Mouse (Mus musculus) heart, embryonic 10.5 days (tissue): ENCODE results near the gene Nucks1. TPM values are rescaled to one million over a fixed set of nuclear protein-coding genes. Genes with fewer than 3 reads are reported as not detected.

Experiments used
- DNase-seq: peaks from one replicate; pipeline ENCODE4 v3.0.0-alpha.2; 2017; ENCODE audit warnings: low spot score
- H3K27ac ChIP-seq: fragments of 300-500 bp; sonication (generic); 2 replicates; pipeline ENCODE4 v1.5.1; 2016; ENCODE audit warnings: mild to moderate bottlenecking
- H3K27me3 ChIP-seq: fragments of 300-500 bp; sonication (generic); 2 replicates; pipeline ENCODE4 v1.6.1; 2016; ENCODE audit warnings: mild to moderate bottlenecking; ENCODE audit not compliant: poor library complexity, insufficient read depth, severe bottlenecking
- H3K36me3 ChIP-seq: fragments of 300-500 bp; sonication (generic); 2 replicates; pipeline ENCODE4 v1.6.1; 2016; ENCODE audit warnings: mild to moderate bottlenecking, moderate library complexity
- H3K4me1 ChIP-seq: fragments of 300-500 bp; sonication (generic); 2 replicates; pipeline ENCODE4 v1.6.1; 2016; ENCODE audit warnings: mild to moderate bottlenecking
- H3K4me3 ChIP-seq: fragments of 300-500 bp; sonication (generic); 2 replicates; pipeline ENCODE4 v1.5.1; 2016; ENCODE audit warnings: mild to moderate bottlenecking, moderate library complexity
- H3K9me3 ChIP-seq: fragments of 300-500 bp; sonication (generic); 2 replicates; pipeline ENCODE4 v1.6.1; 2016; ENCODE audit warnings: mild to moderate bottlenecking, moderate library complexity
- WGBS: fragments of 180-500 bp; shearing (Covaris S2); methylation state at CpG from one replicate; pipeline ENCODE4 v1.1.7; 2016; 5-methylcytosine and 5-hydroxymethylcytosine counted together
- polyA plus RNA-seq: library from polyadenylated mRNA; unstranded; fragments of >200 nt; fragmentation: Nextera tagmentation; extraction: Ambion mirVana; gene quantifications from 2 replicates; pipeline ENCODE4 v1.2.1, GENCODE M21; 2016

The Nucks1 gene
- polyA plus RNA-seq, 1 experiment from 2014 or later = 81.0 TPM

DNA sequence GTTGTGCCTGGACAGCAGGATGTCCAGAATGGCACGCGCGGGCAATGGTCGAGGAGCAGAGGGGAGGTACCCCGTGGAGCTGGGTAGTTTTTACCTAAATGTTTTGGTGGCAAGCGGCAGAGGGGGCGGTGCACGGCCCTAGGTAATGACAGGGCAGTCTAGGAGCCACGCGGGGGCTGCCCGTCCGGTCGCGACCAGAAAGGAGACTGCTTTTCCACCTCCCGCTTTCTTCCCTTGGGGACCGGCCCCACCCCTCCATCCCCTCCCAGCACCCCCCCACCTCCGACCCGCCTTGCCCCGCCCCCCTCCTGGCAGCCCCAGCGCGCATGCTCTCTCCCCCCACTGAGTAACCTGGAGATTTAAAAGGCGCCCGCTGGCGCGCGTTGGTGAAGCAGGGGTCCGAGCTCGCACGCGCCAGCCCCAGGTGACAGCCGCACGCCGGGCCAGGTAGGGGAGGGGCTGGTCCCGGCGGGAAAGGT, 52.3 kb downstream of the Nucks1 start, which contains the start of gene Slc45a3:
Slc45a3 (plus strand) TSS at position 362 of the 479 bp plus-strand sequence.
- peaks cover 86% of the 10 kb centered on the region for H3K27me3 ChIP-seq
- H3K27ac ChIP-seq = peak within 1 kb of the TSS; percentile 69
- DNase-seq = no peak
- H3K9me3 ChIP-seq = no peaks in the 10 kb centered on the region
- under 1% methylated on average over 34 of the region's 35 CpGs for WGBS
- peaks cover 21% of the 10 kb centered on the region for H3K4me1 ChIP-seq
- no peaks in the 10 kb centered on the region for H3K36me3 ChIP-seq
- peak within 1 kb of the TSS; percentile 88 for H3K4me3 ChIP-seq

DNA sequence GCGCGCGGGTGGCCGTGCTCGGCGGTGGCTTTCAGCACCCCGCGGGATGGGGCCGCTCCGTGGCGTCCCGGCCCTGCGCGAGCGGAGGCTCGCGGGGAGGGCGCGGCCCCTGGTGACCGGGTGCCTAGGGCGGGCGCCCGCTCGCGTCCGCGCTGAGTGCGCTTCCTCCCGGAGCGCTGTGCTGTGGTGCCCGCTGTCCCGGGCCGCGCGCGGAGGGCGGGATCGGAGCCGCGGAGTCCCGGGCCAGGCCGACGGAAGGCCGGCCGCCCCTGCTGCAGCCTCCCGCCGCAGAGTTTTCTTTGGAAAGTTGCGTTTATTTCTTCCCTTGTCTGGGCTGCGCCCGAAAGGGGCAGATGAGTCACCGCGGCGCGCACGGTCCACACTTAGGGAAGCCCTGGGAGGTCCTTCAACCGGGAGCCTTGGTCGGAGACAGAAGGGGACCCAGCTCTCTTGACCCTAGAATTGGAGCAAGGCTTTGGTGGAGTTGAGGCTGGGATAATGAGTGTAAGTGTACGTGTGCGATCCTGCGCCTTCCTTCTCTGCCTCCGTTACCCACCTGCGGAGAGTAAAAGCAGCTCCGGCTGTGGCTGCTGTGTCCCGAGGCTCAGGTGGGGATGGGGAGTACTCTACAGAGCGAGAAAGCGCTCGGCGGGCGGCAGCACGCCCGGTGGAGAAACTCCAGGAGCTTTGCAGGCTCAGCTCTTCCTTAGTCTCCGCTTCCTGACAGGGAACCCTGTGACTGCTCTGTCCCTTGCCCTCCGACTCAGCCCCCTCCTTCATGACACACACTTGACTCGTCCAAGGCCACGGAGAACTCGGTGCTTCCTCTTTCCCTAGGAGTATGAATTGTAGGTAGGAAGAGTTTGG, 53.0 kb downstream of the Nucks1 start:
- H3K27me3 ChIP-seq = peaks cover 89% of the 10 kb centered on the region

DNA sequence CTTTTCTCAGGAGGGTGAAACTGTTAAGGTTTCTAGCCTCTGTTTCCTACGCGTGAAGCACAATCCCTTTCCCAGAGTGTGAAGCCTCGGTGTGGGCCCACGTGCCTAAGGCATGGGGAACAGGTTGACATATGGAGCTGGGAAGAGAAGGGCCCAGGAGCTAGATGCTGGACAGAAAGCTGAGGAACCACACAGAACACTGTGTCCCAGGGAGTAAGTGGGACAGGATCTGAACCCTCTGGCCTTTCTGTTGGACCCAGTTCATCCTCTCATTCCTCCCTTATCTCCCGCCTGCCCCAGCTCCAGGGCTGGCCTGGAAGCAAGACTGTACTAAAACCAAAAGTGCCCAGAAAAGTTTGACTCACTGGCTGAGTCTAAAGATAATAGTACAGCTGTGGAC, 53.8 kb downstream of the Nucks1 start:
- WGBS = 11% methylated on average over 5 of the region's 5 CpGs
- DNase-seq = no peak
- no peaks in the 10 kb centered on the region for H3K36me3 ChIP-seq

More for the DNA sequence above, 53.0 kb downstream of the Nucks1 start:
- no peaks in the 10 kb centered on the region for H3K36me3 ChIP-seq
- H3K9me3 ChIP-seq = no peaks in the 10 kb centered on the region
- under 1% methylated on average over 75 of the region's 76 CpGs for WGBS
- no peak for DNase-seq
- H3K4me3 ChIP-seq = peak overlapping the region; percentile 88
- peaks cover 21% of the 10 kb centered on the region for H3K4me1 ChIP-seq
- H3K27ac ChIP-seq = peak overlapping the region; percentile 69

DNA sequence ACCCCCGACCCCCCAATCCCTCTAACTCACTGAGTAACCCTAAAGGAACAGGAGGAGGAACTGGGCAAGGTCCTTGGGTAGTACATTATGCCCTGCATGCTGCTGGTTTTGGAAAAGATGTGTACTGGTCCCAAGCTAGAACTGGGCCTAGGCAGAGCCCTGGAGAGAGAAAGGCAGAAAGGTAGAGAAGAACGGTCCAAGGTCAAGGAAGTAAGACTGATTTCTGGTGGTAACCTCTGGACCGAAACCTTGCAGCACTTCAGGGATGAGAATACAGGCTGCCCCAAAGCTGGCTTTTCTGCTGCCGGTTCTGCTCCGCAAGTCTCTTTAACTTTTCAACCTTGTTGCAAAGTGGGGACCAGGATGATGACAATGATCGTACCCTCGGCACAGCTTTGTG, 54.2 kb downstream of the Nucks1 start:
- Histone ChIP-seq H3K27me3 (peaks cover 100% of the 10 kb centered on the region), H3K27ac (no peak overlapping the region), H3K4me3 (no peak overlapping the region), H3K36me3 (no peaks in the 10 kb centered on the region), H3K4me1 (peaks cover 29% of the 10 kb centered on the region), H3K9me3 (no peaks in the 10 kb centered on the region)
- 68% methylated on average over 7 of the region's 7 CpGs for WGBS
- no peak for DNase-seq

More for the DNA sequence above, 53.8 kb downstream of the Nucks1 start:
- peaks cover 97% of the 10 kb centered on the region for H3K27me3 ChIP-seq
- no peaks in the 10 kb centered on the region for H3K9me3 ChIP-seq
- H3K4me1 ChIP-seq = peaks cover 28% of the 10 kb centered on the region
- peak overlapping the region; percentile 88 for H3K4me3 ChIP-seq
- H3K27ac ChIP-seq = no peak overlapping the region

DNA sequence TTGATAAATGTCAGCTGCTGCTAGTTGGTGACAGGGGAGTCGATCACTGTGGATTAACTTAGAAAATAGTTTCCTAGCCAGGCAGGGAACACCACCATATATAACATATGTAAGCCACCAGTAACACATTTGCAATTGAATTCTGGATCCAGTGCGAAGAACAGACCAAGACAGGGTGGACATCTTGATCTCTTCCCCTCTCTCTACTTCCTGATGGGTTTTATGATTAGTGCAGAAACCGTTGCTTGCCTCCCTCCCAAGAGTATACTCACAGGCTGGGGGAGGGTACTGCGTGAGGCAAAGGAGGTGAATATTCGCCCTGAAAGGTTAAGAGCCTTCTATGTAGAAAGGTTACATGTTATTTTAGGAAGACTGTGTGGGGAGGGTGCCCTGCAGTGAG, 55.5 kb downstream of the Nucks1 start:
- no peaks in the 10 kb centered on the region for H3K9me3 ChIP-seq
- 45% methylated on average over 5 of the region's 5 CpGs for WGBS
- peaks cover 34% of the 10 kb centered on the region for H3K4me1 ChIP-seq
- H3K36me3 ChIP-seq = no peaks in the 10 kb centered on the region
- peaks cover 100% of the 10 kb centered on the region for H3K27me3 ChIP-seq
- H3K4me3 ChIP-seq = no peak overlapping the region
- H3K27ac ChIP-seq = no peak overlapping the region
- no peak for DNase-seq

DNA sequence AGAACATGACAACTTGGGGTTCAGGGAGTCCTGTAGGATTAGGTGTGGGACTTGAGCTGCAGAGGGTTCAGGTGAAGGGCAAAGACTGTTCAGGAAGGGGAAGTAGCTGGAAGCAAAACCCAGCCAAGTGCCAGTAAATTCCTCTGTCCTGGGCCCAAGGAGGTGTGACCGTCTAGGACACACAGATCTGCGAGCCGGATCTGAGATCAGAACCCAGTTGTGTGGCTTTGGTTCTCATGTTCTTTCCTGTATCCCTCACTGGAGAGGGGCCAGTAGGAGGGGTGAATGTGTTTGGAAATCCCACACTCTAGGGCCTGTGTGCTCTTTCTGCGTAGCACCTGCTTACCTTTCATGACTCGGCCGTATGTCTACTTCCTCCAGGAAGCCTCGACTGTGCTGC, 57.0 kb downstream of the Nucks1 start:
- Histone ChIP-seq H3K4me1 (peaks cover 49% of the 10 kb centered on the region), H3K27me3 (peaks cover 100% of the 10 kb centered on the region), H3K9me3 (no peaks in the 10 kb centered on the region), H3K27ac (no peak overlapping the region), H3K4me3 (no peak overlapping the region), H3K36me3 (no peaks in the 10 kb centered on the region)
- WGBS = 69% methylated on average over 7 of the region's 7 CpGs
- no peak for DNase-seq

DNA sequence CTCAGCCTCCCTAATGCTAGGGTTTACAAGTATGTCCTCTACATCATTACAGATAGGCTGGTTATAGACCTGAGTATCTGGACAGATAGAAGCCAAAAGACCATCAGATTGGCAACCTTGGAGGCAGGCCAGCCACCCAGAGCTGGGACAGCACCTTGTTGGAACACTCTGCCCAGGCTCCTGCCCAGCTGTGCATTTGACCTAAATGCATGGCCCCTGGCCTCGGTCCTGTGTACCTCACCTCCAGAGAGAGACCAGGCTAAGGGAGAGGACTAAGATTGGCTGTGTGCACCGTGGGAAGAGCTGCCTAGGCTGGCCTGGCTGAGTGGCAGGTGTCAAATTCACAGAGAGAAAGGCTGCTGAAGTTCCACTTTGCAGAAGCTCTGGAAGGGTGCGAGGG, 58.2 kb downstream of the Nucks1 start:
- no peaks in the 10 kb centered on the region for H3K36me3 ChIP-seq
- no peaks in the 10 kb centered on the region for H3K9me3 ChIP-seq
- H3K27me3 ChIP-seq = peaks cover 97% of the 10 kb centered on the region
- peaks cover 49% of the 10 kb centered on the region for H3K4me1 ChIP-seq
- H3K4me3 ChIP-seq = no peak overlapping the region
- 38% methylated on average over 3 of the region's 3 CpGs for WGBS
- H3K27ac ChIP-seq = no peak overlapping the region
- DNase-seq = no peak

DNA sequence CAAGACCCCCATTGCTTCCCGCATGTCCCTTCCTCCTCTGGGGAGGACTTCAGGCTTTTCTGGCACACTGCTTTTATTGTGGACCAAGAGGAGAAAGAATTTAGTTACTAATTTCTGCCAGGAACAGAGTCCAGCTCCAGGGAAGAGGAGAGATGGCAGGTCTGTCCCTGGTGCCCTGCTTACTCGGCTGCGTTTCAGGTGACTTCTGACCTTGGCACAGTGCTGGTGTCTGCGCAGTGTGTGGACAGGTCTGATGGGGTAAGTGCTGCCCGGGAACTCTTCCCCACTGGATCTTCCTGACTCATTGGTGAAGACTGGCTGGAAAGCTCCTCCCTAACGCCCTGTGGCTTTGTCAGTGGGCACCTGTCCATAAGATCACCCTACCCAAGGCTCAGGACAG, 58.6 kb downstream of the Nucks1 start:
- H3K27me3 ChIP-seq = peaks cover 96% of the 10 kb centered on the region
- no peaks in the 10 kb centered on the region for H3K36me3 ChIP-seq
- no peak overlapping the region for H3K27ac ChIP-seq
- no peak for DNase-seq
- H3K4me3 ChIP-seq = no peak overlapping the region
- peaks cover 45% of the 10 kb centered on the region for H3K4me1 ChIP-seq
- 56% methylated on average over 6 of the region's 6 CpGs for WGBS
- no peaks in the 10 kb centered on the region for H3K9me3 ChIP-seq

DNA sequence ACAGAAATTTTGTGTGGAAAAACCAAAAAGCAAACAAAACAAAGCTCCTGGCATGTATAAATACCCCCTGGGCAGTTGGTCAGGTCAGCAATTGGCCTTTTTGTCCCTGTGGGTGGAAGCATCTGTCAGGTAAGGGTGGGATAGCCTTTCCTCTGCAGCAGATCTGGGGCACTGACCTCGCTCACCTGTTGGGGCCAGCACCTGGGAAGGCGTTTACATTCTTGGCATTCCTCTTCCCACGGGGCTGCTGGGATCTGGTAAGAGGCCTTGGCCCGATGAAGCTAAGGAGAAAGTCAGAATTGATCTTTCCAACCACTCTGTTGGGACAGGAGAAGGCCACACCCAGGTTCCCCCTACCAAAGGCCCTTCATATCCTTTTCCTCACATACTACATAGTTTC, 59.5 kb downstream of the Nucks1 start:
- Histone ChIP-seq H3K36me3 (no peaks in the 10 kb centered on the region), H3K4me1 (peaks cover 40% of the 10 kb centered on the region), H3K4me3 (no peak overlapping the region), H3K27ac (no peak overlapping the region), H3K27me3 (peaks cover 96% of the 10 kb centered on the region), H3K9me3 (no peaks in the 10 kb centered on the region)
- 47% methylated on average over 4 of the region's 4 CpGs for WGBS
- DNase-seq = no peak

DNA sequence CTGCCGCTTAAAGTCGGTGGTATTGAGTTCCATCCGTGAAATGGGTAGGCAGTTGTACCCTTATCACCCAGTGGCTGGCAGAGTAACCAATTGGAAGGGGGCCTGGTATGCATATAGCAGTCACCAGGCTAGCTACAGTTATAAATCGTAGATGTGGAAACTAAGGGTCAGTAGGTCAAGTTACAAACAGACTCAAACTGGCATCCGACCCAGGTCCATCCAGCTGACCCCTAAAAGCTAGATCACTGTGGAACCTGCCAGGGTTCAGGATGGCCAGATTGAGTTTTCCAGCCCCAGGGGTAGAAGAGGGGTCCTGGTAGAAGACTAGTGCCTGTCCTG, 60.0 kb downstream of the Nucks1 start:
- Histone ChIP-seq H3K9me3 (no peaks in the 10 kb centered on the region), H3K27me3 (peaks cover 96% of the 10 kb centered on the region), H3K27ac (peak overlapping the region; percentile 75; the same call in 1 of the 2 replicates), H3K4me3 (peak overlapping the region; percentile 42), H3K36me3 (no peaks in the 10 kb centered on the region), H3K4me1 (peaks cover 40% of the 10 kb centered on the region)
- DNase-seq = no peak
- 40% methylated on average over 5 of the region's 5 CpGs for WGBS

DNA sequence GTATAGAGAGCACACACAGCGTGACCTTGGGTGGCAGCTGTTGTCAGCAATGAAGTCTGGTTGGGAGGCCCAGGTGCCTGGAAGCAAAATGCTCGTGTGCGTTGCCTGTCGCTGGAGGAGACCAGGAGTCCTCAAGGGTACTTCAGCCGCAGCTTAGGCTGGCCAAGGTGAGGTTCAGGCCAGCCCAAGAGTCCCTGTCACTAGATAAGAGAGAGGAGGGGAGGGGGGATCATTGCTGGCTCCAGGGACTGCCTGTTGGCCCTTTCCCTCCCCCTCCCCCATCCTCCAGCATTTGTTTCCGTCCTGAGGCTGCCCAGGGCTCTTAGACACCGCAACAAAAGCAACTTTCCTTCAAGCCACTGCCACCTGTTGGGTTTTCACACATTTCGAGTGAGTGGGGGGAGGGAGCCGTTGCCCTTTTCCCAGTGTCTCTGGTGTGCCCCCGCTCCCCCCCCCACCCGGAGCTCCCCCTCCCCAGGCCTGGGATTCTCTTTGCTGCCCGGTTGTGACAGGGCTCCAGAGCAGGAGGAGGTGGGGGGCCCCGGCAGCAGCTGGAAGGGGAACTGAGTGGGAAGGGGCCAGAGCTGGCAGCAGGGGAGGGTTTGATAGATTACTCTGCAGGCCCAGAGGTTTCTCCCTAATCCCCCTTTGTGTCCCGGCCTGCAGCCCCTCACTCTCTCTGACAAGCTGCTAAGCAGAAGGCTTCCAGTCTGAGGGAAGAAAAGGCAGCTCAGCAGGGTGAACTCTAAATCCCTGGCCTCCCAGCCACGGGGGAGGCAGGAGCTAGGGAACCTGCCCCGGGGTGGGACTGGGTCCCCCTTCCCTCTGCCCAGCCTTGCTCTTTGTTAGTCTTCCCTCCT, 60.6 kb downstream of the Nucks1 start:
- 2% methylated on average over 16 of the region's 16 CpGs for WGBS
- H3K36me3 ChIP-seq = no peaks in the 10 kb centered on the region
- DNase-seq = no peak
- peaks cover 96% of the 10 kb centered on the region for H3K27me3 ChIP-seq
- H3K9me3 ChIP-seq = no peaks in the 10 kb centered on the region
- peak overlapping the region; percentile 42 for H3K4me3 ChIP-seq
- peaks cover 43% of the 10 kb centered on the region for H3K4me1 ChIP-seq
- peak overlapping the region; percentile 75 for H3K27ac ChIP-seq

DNA sequence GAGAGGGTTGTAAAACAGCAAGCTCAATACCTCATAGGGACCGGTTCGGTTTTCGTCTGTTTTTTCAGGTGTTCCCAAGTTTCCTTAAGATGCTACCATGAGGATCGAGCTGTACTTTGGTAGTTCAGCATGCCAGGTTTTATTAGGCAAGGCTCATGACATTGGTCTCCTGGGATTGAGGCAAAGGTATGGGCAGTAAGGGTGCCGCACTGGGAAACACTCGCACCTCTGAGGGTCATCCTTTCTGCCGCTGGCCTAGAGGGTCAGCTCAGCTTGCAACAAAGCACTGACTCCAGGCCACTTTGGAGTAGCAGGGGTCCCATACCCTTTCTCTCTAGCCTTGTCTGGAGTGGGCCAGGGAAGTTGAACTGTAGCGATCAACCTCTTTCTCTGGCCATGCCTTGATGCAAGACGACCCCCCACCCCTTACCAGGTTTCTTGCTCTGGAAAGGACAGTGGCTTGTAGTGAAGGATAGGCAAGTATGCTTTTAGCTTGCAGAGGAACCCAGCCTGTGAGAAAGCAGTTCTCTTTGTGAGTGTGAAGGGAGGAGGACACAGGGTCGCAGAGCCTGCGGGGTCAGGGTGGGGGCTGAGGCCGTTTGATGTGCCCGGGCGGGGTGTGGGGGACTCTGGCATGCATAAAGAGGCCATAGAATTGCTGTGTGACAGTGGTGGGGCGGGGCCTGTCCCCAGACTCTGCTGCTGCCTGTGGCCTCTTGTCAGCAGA, 61.6 kb downstream of the Nucks1 start:
- H3K4me3 ChIP-seq = no peak overlapping the region
- no peak for DNase-seq
- H3K27me3 ChIP-seq = peaks cover 92% of the 10 kb centered on the region
- peak overlapping the region; percentile 67 for H3K27ac ChIP-seq
- H3K4me1 ChIP-seq = peaks cover 43% of the 10 kb centered on the region
- H3K9me3 ChIP-seq = no peaks in the 10 kb centered on the region
- WGBS = 19% methylated on average over 15 of the region's 15 CpGs
- H3K36me3 ChIP-seq = no peaks in the 10 kb centered on the region
